Mouse (Mus musculus) gastrocnemius, adult 18-20 months (tissue): ENCODE measurements around the gene Ube2h. TPM values are rescaled to one million over a fixed set of nuclear protein-coding genes. Genes with fewer than 3 reads are reported as not detected.
A peak's percentile ranks its signal among the peaks of the same experiment; 100 is the strongest.
"Not testable (repeated sequence)": the region's sequence is repeated elsewhere in the genome, so short reads cannot be mapped to it uniquely, and the experiment has no call there.

Experiments
- DNase-seq: peaks from one replicate; pipeline ENCODE4 v3.0.0; 2021; ENCODE audit warnings: low spot score
- long read RNA-seq, 2 experiments: library from polyadenylated mRNA; stranded (forward); transcript quantifications; one replicate each; pipeline ENCODE4 v2.0.0; 2021
- total RNA-seq, 2 experiments: library from RNA; stranded (reverse); gene quantifications; 2 replicates each; pipeline ENCODE4 v1.2.3; 2021

Ube2h gene
- 10 to 100 TPM; 64.7 to 69.4 TPM for total RNA-seq
- long read RNA-seq, experiment 1, full-length matches to known transcripts, result 80 of 114 reads
- long read RNA-seq, experiment 1, partial matches to known transcripts, result 0 of 114 reads
- long read RNA-seq, experiment 1, other reads (novel, unspliced or antisense), result 34 of 114 reads
- long read RNA-seq, experiment 2, full-length matches to known transcripts, result 46 of 66 reads
- long read RNA-seq, experiment 2, partial matches to known transcripts, result 1 of 66 reads
- long read RNA-seq, experiment 2, other reads (novel, unspliced or antisense), result 19 of 66 reads

GRCm38 (mm10) chr6:30304399-30304917, at the start of gene Ube2h:
TSS of gene Ube2h (minus strand) at chr6:30304539.
- DNase-seq, result peak; percentile 100

- no peak for DNase-seq
Measured at GRCm38 (mm10) chr6:30353661-30354060, 49.3 kb upstream of the Ube2h start.

GRCm38 (mm10) chr6:30352762-30353161, 48.4 kb upstream of the Ube2h start:
- DNase-seq, result no peak

GRCm38 (mm10) chr6:30351290-30351689, 47.0 kb upstream of the Ube2h start:
- DNase-seq, result no peak

- DNase-seq, result no peak
Measured at GRCm38 (mm10) chr6:30347288-30347801, 43.0 kb upstream of the Ube2h start.

- peak; percentile 32 for DNase-seq
Measured at GRCm38 (mm10) chr6:30346737-30347136, 42.4 kb upstream of the Ube2h start.

GRCm38 (mm10) chr6:30344032-30344431, 39.7 kb upstream of the Ube2h start:
- DNase-seq, result peak; percentile 30

GRCm38 (mm10) chr6:30340231-30340873, 36.0 kb upstream of the Ube2h start:
- DNase-seq, result peak; percentile 44

- DNase-seq, result peak; percentile 55
Measured at GRCm38 (mm10) chr6:30336912-30337311, 32.6 kb upstream of the Ube2h start.

- no peak for DNase-seq
Measured at GRCm38 (mm10) chr6:30332262-30332661, 27.9 kb upstream of the Ube2h start.

GRCm38 (mm10) chr6:30330706-30331105, 26.4 kb upstream of the Ube2h start:
- DNase-seq, result no peak

GRCm38 (mm10) chr6:30325932-30326501, 21.7 kb upstream of the Ube2h start:
- DNase-seq, result no peak

- no peak for DNase-seq
Measured at GRCm38 (mm10) chr6:30321002-30321401, 16.7 kb upstream of the Ube2h start.

- DNase-seq, result no peak
Measured at GRCm38 (mm10) chr6:30319216-30319615, 14.9 kb upstream of the Ube2h start.

GRCm38 (mm10) chr6:30312006-30312405, 7.7 kb upstream of the Ube2h start:
- no peak for DNase-seq

- DNase-seq, result no peak
Measured at GRCm38 (mm10) chr6:30308751-30309150, 4.4 kb upstream of the Ube2h start.

- no peak for DNase-seq
Measured at GRCm38 (mm10) chr6:30307691-30308090, 3.4 kb upstream of the Ube2h start.

GRCm38 (mm10) chr6:30303771-30304398, 454 bp downstream of the Ube2h start:
- DNase-seq, result not testable (repeated sequence)

- peak; percentile 38 for DNase-seq
Measured at GRCm38 (mm10) chr6:30302781-30303631, 1.3 kb downstream of the Ube2h start.

GRCm38 (mm10) chr6:30302156-30302555, 2.2 kb downstream of the Ube2h start:
- no peak for DNase-seq

- DNase-seq, result no peak
Measured at GRCm38 (mm10) chr6:30300901-30301300, 3.4 kb downstream of the Ube2h start.
